Mouse (Mus musculus): Measurements from ENCODE around the gene Ssr4.
"Not testable (repeated sequence)": the region's sequence is repeated elsewhere in the genome, so short reads cannot be mapped to it uniquely, and the experiment has no call there.

The Ssr4 gene

DNA sequence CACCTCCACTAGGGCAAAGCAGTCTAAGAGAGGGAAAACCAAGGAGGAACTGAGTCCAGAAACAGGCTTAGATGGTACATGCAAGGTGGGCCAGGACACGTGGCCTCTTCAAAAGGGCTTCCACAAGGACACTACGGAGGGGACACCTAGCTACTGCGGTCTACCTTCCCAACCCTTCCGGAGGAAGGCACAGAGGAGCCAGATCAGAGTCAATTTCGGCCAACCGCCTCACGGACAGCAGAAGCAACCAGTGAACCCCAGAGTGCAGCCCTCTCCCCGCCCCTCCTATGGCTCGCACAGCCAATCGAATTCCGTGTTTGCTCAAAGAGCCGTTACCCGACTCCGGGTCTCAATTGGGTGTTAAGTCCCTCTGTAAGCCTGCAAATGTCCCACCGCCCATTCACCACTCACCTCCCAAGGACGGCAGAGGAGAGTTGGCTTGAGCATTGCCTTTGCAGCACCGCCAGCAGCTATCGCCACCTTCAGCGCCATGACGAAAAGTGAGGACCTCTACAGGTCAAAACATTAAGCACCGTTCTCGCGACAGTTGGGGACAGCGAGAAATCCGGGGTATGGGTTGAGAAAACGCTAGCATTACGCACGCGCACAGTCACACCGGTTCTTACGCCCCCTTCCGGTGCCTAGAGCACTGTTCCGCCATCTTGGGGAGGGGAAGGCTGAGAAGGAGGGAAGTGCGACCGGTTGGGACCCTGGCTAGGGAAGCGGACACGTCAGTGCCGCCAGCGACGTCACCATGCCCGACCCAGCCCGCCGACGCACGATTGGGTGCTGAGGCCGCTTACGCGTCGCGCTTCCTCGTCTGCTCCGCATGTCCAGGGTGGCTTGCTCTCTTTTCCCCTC is at the start of gene Ssr4, which contains the start of gene Idh3g:
TSS of gene Ssr4 (plus strand) at position 665 of the 861 bp plus-strand sequence.
TSS of gene Idh3g (minus strand) at position 534 of the 861 bp plus-strand sequence.
- DNase-seq (ENCODE audit: low read depth) = peak; percentile 94

DNA sequence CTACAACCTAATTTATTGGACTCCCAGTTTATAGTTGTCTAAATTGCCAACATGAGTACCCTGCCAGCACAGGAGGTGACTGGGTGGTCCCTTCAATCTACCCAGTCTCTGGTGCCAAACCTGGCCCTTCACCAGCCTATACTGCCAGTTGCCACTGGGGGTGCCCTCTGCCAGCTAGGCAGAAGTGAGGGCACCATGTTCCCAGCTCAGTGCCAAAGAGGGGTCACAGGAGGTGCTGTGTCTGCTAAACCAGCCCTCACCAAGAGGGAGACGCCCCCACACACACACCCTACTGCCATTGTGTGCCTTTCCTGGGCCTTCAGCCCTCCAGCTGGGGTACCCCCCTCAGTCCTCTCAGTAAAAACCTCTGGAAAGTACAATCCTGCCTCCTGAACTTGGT is 48.7 kb upstream of the Ssr4 start:
- no peak for DNase-seq (ENCODE audit: low read depth)

DNA sequence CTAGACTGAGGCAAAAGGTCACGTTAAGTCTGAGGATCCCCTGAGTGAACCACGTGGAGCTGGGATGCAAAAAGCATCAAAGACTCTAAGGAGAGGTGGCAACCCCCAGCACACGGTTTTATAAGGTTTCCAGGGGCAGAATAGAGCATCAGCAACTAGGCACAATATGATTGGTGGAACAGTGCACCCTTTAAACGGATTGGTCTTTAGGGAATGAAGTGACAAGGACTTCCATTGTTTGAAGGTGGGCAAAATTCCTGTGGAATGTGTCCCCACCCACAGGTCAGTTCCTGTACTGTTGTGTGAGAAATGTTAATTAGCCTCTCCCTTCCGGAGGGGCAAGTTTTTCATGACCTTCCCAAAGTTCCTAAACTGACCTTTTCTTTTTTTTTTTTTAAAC is 47.7 kb upstream of the Ssr4 start:
- DNase-seq (ENCODE audit: low read depth) = no peak

DNA sequence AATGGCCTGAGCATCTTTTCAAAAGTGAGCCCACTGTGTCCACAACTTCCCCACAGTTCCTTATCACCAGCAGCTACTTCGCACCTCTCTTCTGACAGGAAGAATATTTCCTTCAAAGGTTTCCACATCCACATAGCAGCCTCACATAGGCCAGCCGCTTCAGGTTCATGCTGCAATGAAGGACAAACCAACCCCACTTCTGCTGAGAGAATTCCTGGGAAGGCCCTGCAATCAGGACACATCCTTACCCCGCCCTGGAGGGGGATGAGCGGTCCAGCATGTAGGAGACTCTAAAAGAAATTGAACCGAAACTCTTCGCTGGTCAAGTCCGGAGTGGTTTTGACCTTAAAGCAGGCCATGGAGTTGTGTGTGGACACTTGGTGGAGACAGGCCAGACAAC is 47.0 kb upstream of the Ssr4 start:
- DNase-seq (ENCODE audit: low read depth) = not testable (repeated sequence)

DNA sequence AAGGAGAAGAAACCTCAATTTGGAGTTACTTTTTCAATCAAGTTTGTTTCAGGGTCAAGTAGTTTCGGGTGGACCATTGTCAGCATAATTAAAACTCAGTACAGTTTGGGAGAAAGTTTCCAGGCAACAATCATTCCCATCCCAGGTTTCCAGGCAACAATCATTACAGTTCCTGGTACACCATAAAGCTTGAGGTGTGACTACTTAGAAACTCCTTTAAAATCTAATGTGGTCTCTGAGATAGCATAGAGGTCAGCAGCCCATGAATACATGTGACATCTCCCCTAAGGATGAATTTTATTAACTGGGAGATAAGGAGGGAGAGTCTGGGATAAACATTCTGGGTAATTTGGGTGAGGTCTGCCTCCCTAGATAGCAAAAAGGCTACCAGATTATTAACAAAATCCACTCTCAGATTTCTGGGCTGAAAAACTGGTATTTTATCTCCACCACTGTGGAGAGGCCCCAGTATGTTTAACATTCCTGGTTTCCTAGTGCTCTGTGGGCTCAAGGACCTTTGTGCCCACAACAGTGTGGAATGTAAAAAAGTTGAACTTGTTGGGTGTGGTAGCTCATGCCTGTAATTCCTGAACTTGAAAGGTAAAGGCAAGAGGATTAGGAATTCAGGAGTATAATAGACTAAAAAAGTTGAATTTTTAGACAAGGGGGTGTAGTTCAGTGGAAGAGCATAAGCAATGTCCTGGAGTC is 41.9 kb upstream of the Ssr4 start:
- DNase-seq (ENCODE audit: low read depth) = no peak

DNA sequence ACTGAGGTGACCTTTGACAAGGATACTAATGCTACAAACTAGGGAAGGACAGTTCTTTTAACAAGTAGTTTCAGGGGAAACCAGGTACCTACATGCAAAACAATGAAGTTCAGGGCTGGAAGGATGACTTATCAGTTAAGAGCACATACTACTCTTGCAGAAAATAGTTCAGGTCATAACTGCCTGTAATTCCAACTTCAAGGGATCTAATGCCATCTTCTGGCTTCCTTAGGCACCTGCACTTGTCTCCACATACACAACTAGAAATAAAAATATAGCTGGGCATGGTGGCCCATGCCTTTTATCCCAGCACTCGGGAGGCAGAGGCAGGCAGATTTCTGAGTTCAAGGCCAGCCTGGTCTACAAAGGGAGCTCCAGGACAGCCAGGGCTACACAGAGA is 37.9 kb upstream of the Ssr4 start:
- DNase-seq (ENCODE audit: low read depth) = no peak

DNA sequence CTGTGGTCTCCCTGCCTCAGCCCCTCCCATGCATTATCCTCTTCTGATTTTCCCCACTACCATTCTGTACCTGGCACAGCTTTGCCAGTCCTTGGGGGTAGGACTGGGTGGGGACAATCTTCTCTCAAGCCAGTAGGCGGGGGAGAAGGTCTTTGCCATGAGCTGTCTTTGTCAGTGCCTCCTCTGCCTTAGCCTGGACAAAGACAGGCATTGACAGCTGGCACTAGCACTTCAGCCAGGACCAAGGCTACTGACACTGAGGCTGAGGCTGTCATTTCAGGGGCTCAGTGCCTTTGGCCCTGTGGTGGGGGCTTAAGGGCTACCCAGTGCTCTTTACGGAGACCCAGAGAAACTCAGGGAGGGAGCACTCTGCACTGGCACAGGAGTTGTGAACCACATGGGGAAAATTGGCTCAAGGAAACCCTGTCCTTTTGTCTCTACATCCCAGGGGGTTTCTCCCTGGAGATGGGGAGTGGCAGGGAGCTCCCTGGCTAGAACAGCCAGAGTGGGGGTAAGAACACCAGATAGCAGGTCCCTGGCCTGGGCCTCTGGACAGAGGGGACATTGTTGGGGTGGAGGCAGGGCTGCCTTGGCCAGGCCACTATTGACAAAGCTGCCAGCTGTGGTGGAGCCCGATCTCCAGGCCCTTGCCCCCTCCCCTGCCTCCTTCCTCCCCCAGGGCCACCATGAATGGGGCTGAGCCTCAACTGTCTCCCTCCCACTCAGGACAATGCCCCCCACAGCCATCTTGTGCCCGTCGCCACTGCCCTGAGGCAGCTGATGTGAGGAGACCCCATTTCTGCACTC is 30.3 kb upstream of the Ssr4 start, which contains the start of gene Plxnb3:
TSS of gene Plxnb3 (plus strand) at position 757 of the 807 bp plus-strand sequence.
- DNase-seq (ENCODE audit: low read depth) = no peak

DNA sequence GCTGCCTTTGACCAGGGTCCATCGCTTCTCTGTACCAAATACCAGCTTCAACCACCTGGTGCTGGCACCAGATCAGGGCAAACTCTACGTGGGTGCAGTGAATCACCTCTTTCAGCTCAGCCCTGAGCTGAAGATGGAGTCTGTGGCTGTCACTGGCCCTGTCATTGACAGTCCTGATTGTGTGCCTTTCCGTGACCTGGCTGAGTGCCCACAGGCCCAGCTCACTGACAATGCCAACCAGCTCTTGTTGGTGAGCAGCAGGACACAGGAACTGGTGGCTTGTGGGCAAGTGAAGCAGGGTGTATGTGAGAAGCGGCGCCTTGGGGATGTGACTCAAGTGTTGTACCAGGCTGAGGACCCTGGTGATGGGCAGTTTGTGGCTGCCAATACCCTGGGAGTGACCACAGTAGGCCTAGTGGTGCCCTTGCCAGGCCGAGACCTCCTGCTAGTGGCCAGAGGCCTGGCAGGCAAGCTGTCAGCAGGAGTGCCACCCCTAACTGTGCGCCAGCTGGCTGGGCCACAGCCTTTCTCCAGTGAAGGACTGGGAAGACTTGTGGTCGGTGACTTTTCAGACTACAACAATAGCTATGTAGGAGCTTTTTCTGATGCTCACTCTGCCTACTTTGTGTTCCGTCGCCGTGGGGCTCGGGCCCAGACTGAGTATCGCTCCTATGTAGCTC is 28.1 kb upstream of the Ssr4 start:
- DNase-seq (ENCODE audit: low read depth) = no peak

DNA sequence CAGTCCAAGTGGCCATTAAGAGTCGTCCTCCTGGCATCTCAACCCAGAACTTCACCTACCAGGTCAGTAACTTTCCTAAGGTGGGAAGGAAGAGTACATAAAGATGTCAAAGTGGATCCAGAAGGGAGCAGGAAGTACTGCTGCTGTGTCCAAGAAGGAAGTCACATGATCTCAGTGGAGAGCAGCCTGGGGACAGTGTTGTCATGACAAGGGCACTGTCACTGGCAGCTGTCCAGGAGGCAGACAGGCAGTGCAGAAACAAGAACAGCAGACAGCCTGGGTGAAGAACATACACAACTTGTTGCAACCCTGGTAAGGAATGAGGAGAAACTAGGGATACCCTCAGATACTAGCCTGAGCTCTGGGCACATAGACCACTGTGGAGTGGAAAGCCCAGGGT is 21.5 kb upstream of the Ssr4 start:
- no peak for DNase-seq (ENCODE audit: low read depth)

DNA sequence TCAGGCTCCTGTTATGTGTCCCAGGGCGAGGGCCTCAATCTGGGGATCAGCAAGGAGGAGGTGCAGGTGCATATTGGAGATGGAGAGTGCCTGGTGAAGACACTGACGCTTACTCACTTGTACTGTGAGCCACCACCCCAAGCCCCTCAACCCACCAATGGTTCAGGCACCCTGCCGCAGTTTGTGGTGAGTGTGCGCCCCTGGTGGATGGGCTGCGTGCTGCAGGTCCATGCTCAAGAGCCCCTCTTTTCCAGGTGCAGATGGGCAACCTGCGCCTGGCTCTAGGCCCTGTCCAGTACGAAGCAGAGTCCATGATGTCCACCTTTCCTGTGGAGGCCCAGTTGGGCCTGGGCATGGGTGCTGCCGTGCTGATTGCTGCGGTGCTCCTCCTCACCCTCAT is 19.6 kb upstream of the Ssr4 start:
- DNase-seq (ENCODE audit: low read depth) = no peak

DNA sequence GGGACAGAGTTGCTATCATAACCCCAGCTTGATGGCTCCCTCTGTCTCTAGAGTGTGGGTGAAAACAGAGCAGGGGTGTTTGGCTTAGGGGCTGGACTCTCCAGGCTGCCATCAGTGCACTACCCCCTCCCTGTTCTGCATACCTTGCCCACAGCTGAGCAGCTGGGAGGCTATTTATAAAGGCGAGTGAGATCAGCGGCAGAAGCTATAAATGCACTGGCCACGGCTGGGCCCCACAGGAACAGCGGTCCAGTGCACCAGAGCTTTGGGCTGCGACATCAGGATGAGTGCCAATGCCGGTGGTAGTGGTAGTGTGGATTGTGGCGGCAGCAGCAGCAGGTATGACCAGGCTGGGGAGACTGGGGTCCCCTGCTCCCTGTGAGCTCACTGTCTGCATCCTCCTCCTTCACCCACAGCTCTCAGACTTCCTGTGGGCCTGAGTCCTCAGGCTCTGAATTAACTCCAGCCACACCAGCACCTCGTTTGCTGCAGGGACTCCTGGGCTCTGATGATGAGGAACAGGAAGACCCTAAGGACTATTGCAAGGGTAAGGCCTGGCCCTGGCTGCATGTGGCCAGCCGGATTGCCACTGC is 12.6 kb upstream of the Ssr4 start, which contains the start of gene Srpk3:
TSS of gene Srpk3 (plus strand) at position 238 of the 593 bp plus-strand sequence.
- no peak for DNase-seq (ENCODE audit: low read depth)

DNA sequence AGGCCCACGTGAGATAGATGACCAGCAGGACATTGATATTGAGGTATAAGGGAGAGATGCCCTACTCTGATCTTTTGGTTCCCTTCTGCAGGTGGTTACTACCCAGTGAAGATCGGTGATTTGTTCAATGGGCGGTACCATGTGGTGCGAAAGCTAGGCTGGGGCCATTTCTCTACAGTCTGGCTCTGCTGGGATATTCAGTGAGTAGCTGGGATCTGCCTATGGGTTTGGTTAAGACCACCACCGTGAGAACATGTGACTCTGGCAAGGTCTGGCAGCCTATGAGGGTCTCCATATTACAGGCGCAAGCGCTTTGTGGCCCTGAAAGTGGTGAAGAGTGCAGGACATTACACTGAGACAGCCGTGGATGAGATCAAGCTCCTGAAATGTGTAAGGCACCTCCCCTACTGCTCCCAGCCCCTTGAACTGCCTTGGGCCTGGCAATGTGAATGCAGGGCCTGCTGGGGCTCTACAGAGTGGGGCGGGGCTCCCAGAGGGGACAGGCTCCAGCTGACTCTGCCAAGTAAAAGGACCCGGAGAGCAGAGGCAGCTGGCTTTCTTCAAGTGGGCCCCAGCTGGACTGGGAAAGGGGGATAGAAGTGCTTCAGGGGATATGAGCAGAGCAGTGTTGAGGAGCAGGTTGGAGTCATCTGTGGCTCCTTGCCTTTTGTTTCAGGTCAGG is 11.9 kb upstream of the Ssr4 start:
- DNase-seq (ENCODE audit: low read depth) = no peak

DNA sequence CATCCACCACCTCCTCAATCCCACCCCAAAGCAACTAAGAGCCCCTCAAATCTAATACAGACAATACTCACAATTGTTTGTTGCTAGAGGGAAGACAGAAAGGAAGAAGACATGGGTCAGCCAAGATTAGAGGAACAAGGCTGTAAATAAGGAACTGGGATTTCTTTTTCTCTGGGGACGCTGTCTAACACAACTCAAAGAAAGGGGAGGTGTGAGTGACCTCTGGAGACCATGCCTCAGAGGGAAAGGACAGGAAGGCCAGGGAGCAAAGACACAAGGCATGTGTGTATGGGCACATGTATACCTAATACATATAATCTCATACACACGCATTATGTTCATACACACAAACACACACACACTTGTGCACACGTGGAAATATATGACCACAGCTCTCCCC is 4.6 kb upstream of the Ssr4 start:
- DNase-seq (ENCODE audit: low read depth) = no peak

DNA sequence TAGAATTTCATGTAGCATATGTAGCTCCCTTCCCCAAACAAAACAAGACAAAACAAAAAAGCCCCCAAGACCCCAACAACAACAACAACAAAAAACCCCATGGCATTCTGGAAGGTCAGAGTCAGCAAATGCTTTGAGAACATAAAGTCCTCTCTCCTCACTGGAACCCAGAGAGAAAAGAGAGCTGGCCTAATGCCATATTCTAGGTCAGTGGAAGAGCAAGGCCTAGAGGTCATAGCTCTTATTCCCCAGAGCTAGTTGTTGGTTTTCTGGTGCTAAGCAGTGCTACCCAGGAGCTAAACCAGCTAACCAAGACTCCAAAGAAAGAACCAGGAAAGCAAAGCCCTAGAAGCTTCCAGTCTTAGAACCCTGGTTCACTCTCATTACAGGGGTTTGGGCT is 1.2 kb upstream of the Ssr4 start:
- DNase-seq (ENCODE audit: low read depth) = no peak

DNA sequence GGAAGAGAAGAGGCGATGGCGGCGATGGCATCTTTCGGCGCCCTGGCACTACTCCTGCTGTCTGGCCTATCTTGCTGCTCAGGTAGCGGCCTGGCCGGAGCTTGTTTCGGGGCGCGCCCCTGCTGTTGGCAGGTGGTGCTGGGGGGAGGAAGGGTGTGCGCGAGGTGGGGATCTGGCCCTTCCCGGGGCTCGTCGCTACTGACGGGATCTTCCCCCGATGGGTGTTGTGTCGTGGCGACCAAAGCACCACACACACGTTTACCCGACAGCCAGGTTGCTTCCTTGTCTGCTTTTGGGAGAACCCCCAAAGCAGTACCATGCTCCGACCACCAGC is 364 bp downstream of the Ssr4 start:
- no peak for DNase-seq (ENCODE audit: low read depth)

DNA sequence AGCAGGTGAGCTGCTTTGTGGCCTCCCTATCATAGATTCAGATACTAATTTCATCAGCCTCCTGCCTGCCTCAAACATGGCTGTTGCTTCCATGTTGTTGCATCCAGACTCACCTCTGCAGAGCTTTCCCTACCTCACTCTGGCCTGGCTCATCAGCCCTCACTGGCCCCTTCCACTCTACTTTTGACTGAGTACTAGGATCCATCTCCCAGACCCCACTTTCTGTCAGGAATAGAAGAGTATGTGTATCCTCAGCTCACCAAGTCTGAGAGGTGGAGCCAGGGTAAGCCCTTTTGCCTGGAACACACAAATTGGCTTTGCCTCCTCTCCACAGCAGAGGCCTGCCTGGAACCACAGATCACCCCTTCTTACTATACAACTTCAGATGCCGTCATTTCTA is 1.7 kb downstream of the Ssr4 start:
- no peak for DNase-seq (ENCODE audit: low read depth)

DNA sequence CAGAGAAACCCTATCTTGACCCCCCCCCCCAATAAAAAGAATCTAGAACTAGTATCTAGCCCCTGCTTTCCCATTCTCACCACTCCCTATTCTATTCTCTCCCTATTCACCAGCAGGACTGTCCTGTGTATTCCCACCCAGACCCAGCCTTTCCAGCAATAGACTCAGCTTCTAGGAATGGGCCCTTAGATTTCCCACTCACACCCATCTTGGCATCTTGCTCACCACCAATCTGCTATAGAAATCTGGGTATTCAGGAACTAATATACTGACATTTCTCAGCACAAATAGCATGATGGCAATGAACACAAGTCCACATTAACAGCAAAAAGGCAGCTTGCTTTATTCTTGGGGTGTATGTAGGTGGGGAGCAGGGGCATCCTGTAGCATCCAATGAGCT is 6.2 kb downstream of the Ssr4 start:
- DNase-seq (ENCODE audit: low read depth) = no peak

DNA sequence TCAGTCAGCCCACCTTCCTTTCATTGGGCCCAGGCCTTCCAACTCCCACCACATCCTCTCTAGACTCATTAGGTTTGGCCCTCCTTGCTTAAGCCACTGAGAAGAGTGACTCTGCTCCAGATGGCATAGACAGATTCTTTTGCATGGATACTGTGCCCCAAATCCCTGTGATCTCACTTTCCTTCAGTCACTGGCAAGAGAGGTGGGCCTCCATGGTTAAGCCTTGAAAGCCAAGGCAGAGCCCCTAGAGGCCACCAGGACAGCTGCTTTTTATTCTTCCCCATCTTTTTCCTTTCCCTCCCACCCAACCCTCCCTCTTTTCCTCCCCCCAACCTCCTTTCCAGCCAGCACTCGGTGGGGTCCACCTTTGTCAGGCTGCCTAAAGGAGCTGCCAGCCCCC is 6.7 kb downstream of the Ssr4 start:
- DNase-seq (ENCODE audit: low read depth) = no peak

DNA sequence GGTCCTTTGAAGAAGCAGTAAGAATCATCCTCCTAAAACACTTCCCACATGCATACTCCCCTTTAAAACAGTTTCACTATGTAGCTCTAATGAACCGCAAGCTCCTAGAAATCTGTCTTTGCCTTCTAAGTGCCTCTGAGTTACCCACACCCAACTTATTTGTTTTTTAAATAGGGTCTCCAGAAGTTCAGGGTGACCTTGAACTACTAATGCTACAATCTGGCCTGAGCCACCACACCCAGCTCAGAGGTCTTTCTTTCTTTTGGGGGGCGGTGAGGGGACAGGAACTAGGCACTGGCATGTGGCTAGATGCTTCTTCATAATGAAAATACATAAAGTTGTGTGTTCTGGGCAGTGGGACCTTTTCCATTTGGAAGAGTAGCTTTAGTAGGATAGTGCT is 10.7 kb downstream of the Ssr4 start:
- no peak for DNase-seq (ENCODE audit: low read depth)

DNA sequence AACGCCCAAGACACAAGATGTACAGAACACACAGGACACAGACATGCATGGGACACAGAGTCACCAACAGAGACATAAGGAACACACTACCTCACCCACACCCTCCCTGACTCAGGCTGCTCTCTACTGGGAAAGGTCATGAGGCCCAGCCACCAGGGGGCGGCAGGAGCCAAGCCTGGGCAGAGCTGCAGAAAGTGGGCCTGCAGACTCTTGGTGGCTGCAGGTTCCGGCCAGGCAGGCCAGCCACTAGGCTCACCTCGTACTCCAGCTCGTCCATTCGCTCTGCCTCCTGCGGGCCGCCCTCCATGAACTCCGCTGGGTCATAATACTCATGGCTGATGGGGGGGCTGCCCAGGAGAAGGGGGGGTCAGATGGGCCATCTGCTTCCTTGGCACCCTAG is 11.7 kb downstream of the Ssr4 start:
- DNase-seq (ENCODE audit: low read depth) = peak; percentile 18

DNA sequence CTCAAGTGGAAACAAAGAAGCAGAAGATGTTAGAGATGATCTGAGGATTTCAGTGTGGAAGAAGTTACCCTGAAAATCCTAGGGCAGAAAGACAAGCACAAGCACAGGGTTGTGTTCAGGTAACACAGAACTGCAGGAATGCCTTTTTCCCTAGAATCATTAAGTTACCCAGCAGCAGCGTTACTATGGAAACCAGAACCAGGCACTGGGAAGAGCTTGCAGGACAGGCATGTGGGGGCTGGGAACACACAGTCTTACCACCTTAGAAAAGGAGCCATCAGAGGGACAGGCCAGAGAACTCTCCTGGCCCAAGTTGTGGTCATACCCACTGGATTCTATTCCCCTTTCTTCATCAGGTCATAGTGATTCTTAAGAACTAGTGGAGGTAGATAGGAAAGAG is 19.0 kb downstream of the Ssr4 start:
- DNase-seq (ENCODE audit: low read depth) = no peak
